Mouse (Mus musculus): Measurements from ENCODE around the gene Iars2.

DNA sequence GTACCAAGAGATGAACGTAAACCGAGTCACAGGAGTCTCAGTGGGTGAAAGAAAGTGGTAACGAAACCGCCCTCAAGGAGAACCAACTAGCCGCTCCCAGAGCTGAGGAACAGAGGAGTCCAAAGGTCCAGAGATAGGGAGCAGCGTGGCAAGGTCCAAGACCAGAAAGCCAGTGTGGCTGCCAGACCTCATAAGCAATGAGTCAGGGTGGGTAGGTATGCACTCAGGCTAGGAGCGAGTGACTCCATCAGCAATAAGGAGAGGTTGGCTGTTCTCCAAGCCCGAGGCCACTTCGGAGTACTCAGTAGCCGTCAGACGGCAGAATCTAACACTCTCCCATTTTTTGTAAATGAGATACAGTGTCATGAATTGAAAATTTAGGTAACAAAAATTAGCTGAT, 46.4 kb downstream of the Iars2 start:
- TF ChIP-seq CTCF (IDR thresholded peaks at IDR 0.05; ENCODE audit: insufficient read depth, low read length) (no peak), POLR2A (IDR thresholded peaks at IDR 0.05; ENCODE audit: borderline replicate concordance, extremely low read depth, low read depth, low read length) (no peak)

Data from lung, adult 2 months (tissue).